7 mouse cellular contexts compared by ENCODE assay signal in genomic region chr17:65612391-65613141, GRCm38 (mm10). TPM values are rescaled to one million over a fixed set of nuclear protein-coding genes. Genes with fewer than 3 reads are reported as not detected.
DNase-seq lines count a peak whose midpoint lies in the region; ATAC-seq and TF ChIP-seq lines count a peak whose summit lies in the region.

No protein-coding gene starts in this region.

- WGBS in hindbrain, embryonic 15.5 days = under 1% methylated on average over 57 of the region's 91 CpGs
- WGBS in midbrain, embryonic 10.5 days = 5% methylated on average over 91 of the region's 91 CpGs

- intact Hi-C loops in left cerebral cortex, postnatal 14 days (cut with DNase I) = loop anchor here (5.0 to 10.0 kb wide), 3 partner anchors 70 to 492 kb away; partner anchors contain the start of genes Ndufv2 and Ppp4r1

- DNase-seq in Patski (ENCODE audit: low read depth, low spot score) = no peak
- DNase-seq in cerebellum, adult 9-11 months = peak; percentile 73
- peak; percentile 17 to 29 for DNase-seq in frontal cortex, postnatal 36 days (ENCODE audit: low spot score in 2 of 2)
- peak; percentile 14 to 31 for DNase-seq in left cerebral cortex, postnatal 14 days (ENCODE audit: low spot score in 2 of 2)
- peak; percentile 57 for DNase-seq in midbrain, embryonic 10.5 days (ENCODE audit: low spot score)
- peak; percentile 25 to 43 for DNase-seq in spleen, adult 18-20 months

- in situ Hi-C loops in Patski (cut with MboI; ENCODE audit: low pct_unique_long_range_greater_than_20kb) = loop anchor here (25.0 kb wide), 1 partner anchor 500 kb away; the partner anchor contains the start of genes Ddx11, Ndufv2 and Washc1

- H3K27ac ChIP-seq in hindbrain, embryonic 15.5 days (replicated peaks) = peak overlapping the region; percentile 99
- H3K27ac ChIP-seq in midbrain, embryonic 10.5 days (replicated peaks) = peak overlapping the region; percentile 99

- POLR2A ChIA-PET in Patski (lab: Charles Lee) = interaction anchor here (0.7 to 3.8 kb wide), 7 partner anchors 12 to 172 kb away, joined by 3 to 16 read pairs (median 4); no protein-coding TSS in a partner anchor

- no peak for TF ChIP-seq CTCF in Patski (IDR thresholded peaks at IDR 0.05)

- peak overlapping the region; percentile 94 for H3K4me3 ChIP-seq in hindbrain, embryonic 15.5 days
- H3K4me3 ChIP-seq in midbrain, embryonic 10.5 days = peak overlapping the region; percentile 98

- no peaks in the 10 kb centered on the region for H3K9me3 ChIP-seq in hindbrain, embryonic 15.5 days
- no peaks in the 10 kb centered on the region for H3K9me3 ChIP-seq in midbrain, embryonic 10.5 days (replicated peaks)

- H3K9ac ChIP-seq in hindbrain, embryonic 15.5 days = peak overlapping the region; percentile 94

- H3K4me1 ChIP-seq in hindbrain, embryonic 15.5 days (replicated peaks) = peaks cover 42% of the 10 kb centered on the region
- peaks cover 55% of the 10 kb centered on the region for H3K4me1 ChIP-seq in midbrain, embryonic 10.5 days

- no peaks in the 10 kb centered on the region for H3K36me3 ChIP-seq in hindbrain, embryonic 15.5 days
- peaks cover 5% of the 10 kb centered on the region; the same call in 1 of the 2 replicates for H3K36me3 ChIP-seq in midbrain, embryonic 10.5 days

- no peaks in the 10 kb centered on the region for H3K27me3 ChIP-seq in Patski
- H3K27me3 ChIP-seq in hindbrain, embryonic 15.5 days = no peaks in the 10 kb centered on the region
- H3K27me3 ChIP-seq in midbrain, embryonic 10.5 days (ENCODE audit: low read depth, poor library complexity, severe bottlenecking) = no peaks in the 10 kb centered on the region

- H3K4me2 ChIP-seq in hindbrain, embryonic 15.5 days = peak overlapping the region; percentile 72

- ATAC-seq in Patski = peak; percentile 22
- peak; percentile 24 for ATAC-seq in hindbrain, embryonic 15.5 days (ENCODE audit: low FRiP score, low read depth)

- CTCF ChIA-PET in Patski (lab: Charles Lee) = interaction anchor here (1.3 kb wide), 1 partner anchor 13 kb away, joined by 3 read pairs; no protein-coding TSS in a partner anchor

RNA-seq across cellular contexts. Expression of gene Vapa, which starts 0.8 kb away (rescaled TPM):
- polyA plus RNA-seq in Patski (2021) = 141 TPM
- 264 and 270 TPM in 2 replicates for polyA plus RNA-seq in hindbrain, embryonic 15.5 days (2015; fragmentation: Nextera tagmentation; extraction: Ambion mirVana)
- 100 to 1,000 TPM; 169 to 181 TPM for total RNA-seq in left cerebral cortex, postnatal 14 days (2021)
- polyA plus RNA-seq in midbrain, embryonic 10.5 days (2016; fragmentation: Nextera tagmentation; extraction: Ambion mirVana) = 174 and 184 TPM in 2 replicates

RNA-seq across cellular contexts. Expression of gene Txndc2, which starts 29.4 kb away (rescaled TPM):
- not detected for polyA plus RNA-seq in Patski (2021)
- 0.13 TPM in 1 of 2 replicates, not detected in the other for polyA plus RNA-seq in hindbrain, embryonic 15.5 days (2015; fragmentation: Nextera tagmentation; extraction: Ambion mirVana)
- total RNA-seq in left cerebral cortex, postnatal 14 days (2021) = under 1 TPM in 1 of 2 experiments, not detected in 1; 0.25 TPM
- polyA plus RNA-seq in midbrain, embryonic 10.5 days (2016; fragmentation: Nextera tagmentation; extraction: Ambion mirVana) = not detected in 2 replicates
